Mouse (Mus musculus): ENCODE results near the gene Cck. TPM values are rescaled to one million over a fixed set of nuclear protein-coding genes. Genes with fewer than 3 reads are reported as not detected.

Gene Cck
- total RNA-seq, 1 experiment: not detected

GRCm38 (mm10) chr9:121475488-121476452 is 19.7 kb downstream of the Cck start:
- TF ChIP-seq CHD2 (IDR thresholded peaks at IDR 0.05; ENCODE audit: low read depth, low read length) (no peak), HCFC1 (IDR thresholded peaks at IDR 0.05; ENCODE audit: borderline replicate concordance, insufficient read depth, low read length) (no peak), MAFK (IDR thresholded peaks at IDR 0.05; ENCODE audit: insufficient read depth, low read depth, low read length) (no peak), ZC3H11A (IDR thresholded peaks at IDR 0.05; ENCODE audit: borderline replicate concordance, low read depth, low read length) (no peak), ZNF384 (IDR thresholded peaks at IDR 0.05; ENCODE audit: low read depth, low read length) (no peak)
- peaks cover 0 to 5% of the 10 kb centered on the region in 2 experiments; a peak in 1 of 4 replicates for H3K4me1 ChIP-seq (ENCODE audit: control insufficient read depth in 2 of 2, insufficient read depth in 2 of 2, low read length in 2 of 2, poor library complexity in 1 of 2)
- H3K4me3 ChIP-seq (ENCODE audit: insufficient read depth in 1 of 2, low read depth in 1 of 2, low read length in 2 of 2, poor library complexity in 1 of 2, severe bottlenecking in 1 of 2): no peak overlapping the region

GRCm38 (mm10) chr9:121474771-121475170 is 20.7 kb downstream of the Cck start:
- TF ChIP-seq MAFK (IDR thresholded peaks at IDR 0.05; ENCODE audit: insufficient read depth, low read depth, low read length) (no peak), HCFC1 (IDR thresholded peaks at IDR 0.05; ENCODE audit: borderline replicate concordance, insufficient read depth, low read length) (no peak), CHD2 (IDR thresholded peaks at IDR 0.05; ENCODE audit: low read depth, low read length) (no peak), ZC3H11A (IDR thresholded peaks at IDR 0.05; ENCODE audit: borderline replicate concordance, low read depth, low read length) (no peak), ZNF384 (IDR thresholded peaks at IDR 0.05; ENCODE audit: low read depth, low read length) (no peak)
- peaks cover 0 to 9% of the 10 kb centered on the region in 2 experiments; a peak in 1 of 4 replicates for H3K4me1 ChIP-seq (ENCODE audit: control insufficient read depth in 2 of 2, insufficient read depth in 2 of 2, low read length in 2 of 2, poor library complexity in 1 of 2)
- no peak overlapping the region for H3K9ac ChIP-seq (ENCODE audit: insufficient read depth, low read depth, low read length, poor library complexity, severe bottlenecking)
- H3K27ac ChIP-seq (ENCODE audit: insufficient read depth, low read depth, low read length, poor library complexity, severe bottlenecking): no peak overlapping the region
- peaks cover 9% of the 10 kb centered on the region; the same call in 1 of the 2 replicates for H3K36me3 ChIP-seq (ENCODE audit: control insufficient read depth, insufficient read depth, low read length, poor library complexity, severe bottlenecking)
- H3K4me3 ChIP-seq (ENCODE audit: insufficient read depth in 1 of 2, low read depth in 1 of 2, low read length in 2 of 2, poor library complexity in 1 of 2, severe bottlenecking in 1 of 2): no peak overlapping the region
- in situ Hi-C loops (cut with MboI; ENCODE audit: low sequenced_read_pairs in 2 of 2, unreplicated experiment in 2 of 2): loop anchor here in 1 of 2 experiments (10.0 kb wide), 2 partner anchors 210 to 230 kb away; no protein-coding TSS in a partner anchor
- no peaks in the 10 kb centered on the region for H3K9me3 ChIP-seq (ENCODE audit: control insufficient read depth, insufficient read depth, low read depth, low read length)
- no peak for DNase-seq (ENCODE audit: low read depth, low spot score)

More at GRCm38 (mm10) chr9:121475488-121476452, 19.7 kb downstream of the Cck start:
- Histone ChIP-seq H3K27ac (ENCODE audit: insufficient read depth, low read depth, low read length, poor library complexity, severe bottlenecking) (no peak overlapping the region), H3K9me3 (ENCODE audit: control insufficient read depth, insufficient read depth, low read depth, low read length) (no peaks in the 10 kb centered on the region), H3K9ac (ENCODE audit: insufficient read depth, low read depth, low read length, poor library complexity, severe bottlenecking) (no peak overlapping the region), H3K36me3 (ENCODE audit: control insufficient read depth, insufficient read depth, low read length, poor library complexity, severe bottlenecking) (peaks cover 9% of the 10 kb centered on the region; the same call in 1 of the 2 replicates)
- in situ Hi-C loops (cut with MboI; ENCODE audit: low sequenced_read_pairs in 2 of 2, unreplicated experiment in 2 of 2): loop anchor here in 1 of 2 experiments (10.0 kb wide), 2 partner anchors 209 to 231 kb away; no protein-coding TSS in a partner anchor
- no peak for DNase-seq (ENCODE audit: low read depth, low spot score)

DNA sequence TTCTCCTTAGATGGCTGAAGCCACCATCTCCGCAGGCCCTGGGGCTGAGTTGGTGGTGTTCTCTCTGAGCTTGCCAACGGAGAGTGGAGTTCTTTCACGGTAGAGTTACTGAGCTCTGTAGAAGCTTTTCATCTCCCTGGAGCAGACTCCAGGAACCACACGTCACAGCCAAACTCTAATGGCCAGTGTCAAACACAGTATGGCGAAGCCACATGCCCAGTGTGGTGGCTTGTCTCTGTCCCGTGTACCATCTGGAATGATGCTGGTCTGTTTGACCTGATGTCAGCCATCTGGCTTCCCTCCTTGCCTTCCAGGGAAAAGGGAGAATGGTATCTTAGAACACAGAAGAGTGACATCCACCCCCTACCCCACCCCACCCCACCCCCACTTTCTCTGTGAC is 25.8 kb downstream of the Cck start:
- Histone ChIP-seq H3K4me1 (ENCODE audit: control insufficient read depth in 2 of 2, insufficient read depth in 2 of 2, low read length in 2 of 2, poor library complexity in 1 of 2) (peaks cover 0 to 13% of the 10 kb centered on the region in 2 experiments; a peak in 1 of 4 replicates), H3K27ac (ENCODE audit: insufficient read depth, low read depth, low read length, poor library complexity, severe bottlenecking) (no peak overlapping the region), H3K9ac (ENCODE audit: insufficient read depth, low read depth, low read length, poor library complexity, severe bottlenecking) (no peak overlapping the region), H3K36me3 (ENCODE audit: control insufficient read depth, insufficient read depth, low read length, poor library complexity, severe bottlenecking) (peaks cover 15% of the 10 kb centered on the region; the same call in 1 of the 2 replicates), H3K9me3 (ENCODE audit: control insufficient read depth, insufficient read depth, low read depth, low read length) (no peaks in the 10 kb centered on the region), H3K4me3 (ENCODE audit: insufficient read depth in 1 of 2, low read depth in 1 of 2, low read length in 2 of 2, poor library complexity in 1 of 2, severe bottlenecking in 1 of 2) (no peak overlapping the region)
- TF ChIP-seq HCFC1 (IDR thresholded peaks at IDR 0.05; ENCODE audit: borderline replicate concordance, insufficient read depth, low read length): no peak
- TF ChIP-seq CHD2 (IDR thresholded peaks at IDR 0.05; ENCODE audit: low read depth, low read length): no peak
- TF ChIP-seq ZC3H11A (IDR thresholded peaks at IDR 0.05; ENCODE audit: borderline replicate concordance, low read depth, low read length): no peak
- no peak for TF ChIP-seq ZNF384 (IDR thresholded peaks at IDR 0.05; ENCODE audit: low read depth, low read length)
- no peak for TF ChIP-seq MAFK (IDR thresholded peaks at IDR 0.05; ENCODE audit: insufficient read depth, low read depth, low read length)
- no peak for DNase-seq (ENCODE audit: low read depth, low spot score)
- in situ Hi-C loops (cut with MboI; ENCODE audit: low sequenced_read_pairs in 2 of 2, unreplicated experiment in 2 of 2): loop anchor here in 1 of 2 experiments (10.0 kb wide), 2 partner anchors 215 to 225 kb away; no protein-coding TSS in a partner anchor

- in situ Hi-C loops (cut with MboI; ENCODE audit: low sequenced_read_pairs in 2 of 2, unreplicated experiment in 2 of 2): no loop called here
- H3K36me3 ChIP-seq (ENCODE audit: control insufficient read depth, insufficient read depth, low read length, poor library complexity, severe bottlenecking): peaks cover 24% of the 10 kb centered on the region; the same call in 1 of the 2 replicates
Observed at GRCm38 (mm10) chr9:121467460-121467859, 28.0 kb downstream of the Cck start.

More at GRCm38 (mm10) chr9:121467460-121467859, 28.0 kb downstream of the Cck start:
- no peak overlapping the region for H3K4me3 ChIP-seq (ENCODE audit: insufficient read depth in 1 of 2, low read depth in 1 of 2, low read length in 2 of 2, poor library complexity in 1 of 2, severe bottlenecking in 1 of 2)
- peaks cover 0 to 12% of the 10 kb centered on the region in 2 experiments; a peak in 1 of 4 replicates for H3K4me1 ChIP-seq (ENCODE audit: control insufficient read depth in 2 of 2, insufficient read depth in 2 of 2, low read length in 2 of 2, poor library complexity in 1 of 2)
- TF ChIP-seq HCFC1 (IDR thresholded peaks at IDR 0.05; ENCODE audit: borderline replicate concordance, insufficient read depth, low read length): no peak
- no peak for TF ChIP-seq CHD2 (IDR thresholded peaks at IDR 0.05; ENCODE audit: low read depth, low read length)
- no peak for TF ChIP-seq MAFK (IDR thresholded peaks at IDR 0.05; ENCODE audit: insufficient read depth, low read depth, low read length)
- TF ChIP-seq ZC3H11A (IDR thresholded peaks at IDR 0.05; ENCODE audit: borderline replicate concordance, low read depth, low read length): no peak
- TF ChIP-seq ZNF384 (IDR thresholded peaks at IDR 0.05; ENCODE audit: low read depth, low read length): no peak
- no peak overlapping the region for H3K9ac ChIP-seq (ENCODE audit: insufficient read depth, low read depth, low read length, poor library complexity, severe bottlenecking)
- no peak for DNase-seq (ENCODE audit: low read depth, low spot score)
- H3K9me3 ChIP-seq (ENCODE audit: control insufficient read depth, insufficient read depth, low read depth, low read length): no peaks in the 10 kb centered on the region
- H3K27ac ChIP-seq (ENCODE audit: insufficient read depth, low read depth, low read length, poor library complexity, severe bottlenecking): no peak overlapping the region

Measured in ES-E14 (cell line).